Mouse (Mus musculus): ENCODE measurements around the gene Taar6.

Taar6 gene

GRCm38 (mm10) chr10:23985546-23985945 is at the start of gene Taar6:
Gene Taar6, minus strand, starts transcription at chr10:23985646.
- no peak for DNase-seq

- DNase-seq, result no peak
Observed at GRCm38 (mm10) chr10:24031347-24031746, 45.9 kb upstream of the Taar6 start.

- no peak for DNase-seq
Observed at GRCm38 (mm10) chr10:24026922-24027321, 41.5 kb upstream of the Taar6 start, which contains the start of gene Taar7d. Gene Taar7d, plus strand, starts transcription at chr10:24027222.

- DNase-seq, result no peak
Observed at GRCm38 (mm10) chr10:24008143-24008542, 22.7 kb upstream of the Taar6 start.

- DNase-seq, result no peak
Observed at GRCm38 (mm10) chr10:24007034-24007433, 21.6 kb upstream of the Taar6 start.

- DNase-seq, result no peak
Observed at GRCm38 (mm10) chr10:24006442-24006841, 21.0 kb upstream of the Taar6 start.

GRCm38 (mm10) chr10:23999639-24000038 is 14.2 kb upstream of the Taar6 start, which contains the start of gene Taar7b:
Gene Taar7b, plus strand, starts transcription at chr10:23999939.
- no peak for DNase-seq

GRCm38 (mm10) chr10:23993381-23993780 is 7.9 kb upstream of the Taar6 start, which contains the start of gene Taar7a:
Gene Taar7a, minus strand, starts transcription at chr10:23993481.
- DNase-seq, result no peak

GRCm38 (mm10) chr10:23986419-23986818 is 973 bp upstream of the Taar6 start:
- DNase-seq, result no peak

- peak; percentile 72 for DNase-seq
Observed at GRCm38 (mm10) chr10:23978901-23979705, 6.3 kb downstream of the Taar6 start.

- DNase-seq, result no peak
Observed at GRCm38 (mm10) chr10:23977958-23978357, 7.5 kb downstream of the Taar6 start.

GRCm38 (mm10) chr10:23971256-23971655 is 14.2 kb downstream of the Taar6 start:
- no peak for DNase-seq

- no peak for DNase-seq
Observed at GRCm38 (mm10) chr10:23970656-23971165, 14.7 kb downstream of the Taar6 start, which contains the start of gene Taar5. Gene Taar5, plus strand, starts transcription at chr10:23970706.

- no peak for DNase-seq
Observed at GRCm38 (mm10) chr10:23964921-23965610, 20.4 kb downstream of the Taar6 start.

- DNase-seq, result no peak
Observed at GRCm38 (mm10) chr10:23963444-23963843, 22.0 kb downstream of the Taar6 start.

- DNase-seq, result no peak
Observed at GRCm38 (mm10) chr10:23960444-23960915, 25.0 kb downstream of the Taar6 start, which contains the start of gene Taar4. Gene Taar4, plus strand, starts transcription at chr10:23960494.

GRCm38 (mm10) chr10:23959071-23959470 is 26.4 kb downstream of the Taar6 start:
- no peak for DNase-seq

GRCm38 (mm10) chr10:23951714-23952113 is 33.7 kb downstream of the Taar6 start:
- DNase-seq, result no peak

GRCm38 (mm10) chr10:23949508-23950005 is 35.9 kb downstream of the Taar6 start, which contains the start of gene Taar3:
Gene Taar3, plus strand, starts transcription at chr10:23949558.
- no peak for DNase-seq

GRCm38 (mm10) chr10:23948026-23948425 is 37.4 kb downstream of the Taar6 start:
- no peak for DNase-seq

GRCm38 (mm10) chr10:23942465-23942864 is 43.0 kb downstream of the Taar6 start:
- peak; percentile 58 for DNase-seq

GRCm38 (mm10) chr10:23938312-23938711 is 47.1 kb downstream of the Taar6 start, which contains the start of gene Taar2:
Gene Taar2, plus strand, starts transcription at chr10:23938572.
- DNase-seq, result no peak

- no peak for DNase-seq
Observed at GRCm38 (mm10) chr10:23937613-23938012, 47.8 kb downstream of the Taar6 start.

Measured in thymus, postnatal 4 days (tissue).